Mouse (Mus musculus) embryo, embryonic 9.5 days (tissue): ENCODE measurements around the gene Xpr1.

Source experiments
- DNase-seq: peaks from one replicate; pipeline ENCODE4 v3.0.0-alpha.2; 2017; ENCODE audit errors: extremely low spot score

Gene Xpr1

GRCm38 (mm10) chr1:155407697-155408576 is 9.3 kb downstream of the Xpr1 start:
- no peak for DNase-seq

DNA sequence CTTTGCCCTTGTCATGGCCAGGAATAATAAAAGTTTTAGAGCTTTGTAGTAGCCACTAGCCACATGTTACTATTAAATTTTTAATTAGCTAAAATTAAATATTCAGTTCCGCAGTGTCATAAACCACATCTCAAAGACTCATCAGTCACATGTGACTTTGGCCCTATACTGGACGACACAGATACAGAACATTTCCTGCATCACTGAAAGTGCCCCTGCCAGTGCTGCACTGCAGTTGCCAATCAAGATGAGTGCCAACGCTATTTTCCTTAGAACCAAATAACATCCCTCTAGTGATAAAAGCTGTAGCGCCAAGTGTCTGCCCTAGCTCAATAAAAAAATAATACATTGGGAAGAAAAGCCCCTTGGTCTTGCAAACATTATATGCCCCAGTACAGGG is 17.2 kb downstream of the Xpr1 start:
- no peak for DNase-seq

- DNase-seq = no peak
Measured at GRCm38 (mm10) chr1:155394829-155395228, 22.4 kb downstream of the Xpr1 start.

- no peak for DNase-seq
Measured at GRCm38 (mm10) chr1:155394021-155394420, 23.2 kb downstream of the Xpr1 start.

- no peak for DNase-seq
Measured at GRCm38 (mm10) chr1:155392825-155393224, 24.4 kb downstream of the Xpr1 start.

DNA sequence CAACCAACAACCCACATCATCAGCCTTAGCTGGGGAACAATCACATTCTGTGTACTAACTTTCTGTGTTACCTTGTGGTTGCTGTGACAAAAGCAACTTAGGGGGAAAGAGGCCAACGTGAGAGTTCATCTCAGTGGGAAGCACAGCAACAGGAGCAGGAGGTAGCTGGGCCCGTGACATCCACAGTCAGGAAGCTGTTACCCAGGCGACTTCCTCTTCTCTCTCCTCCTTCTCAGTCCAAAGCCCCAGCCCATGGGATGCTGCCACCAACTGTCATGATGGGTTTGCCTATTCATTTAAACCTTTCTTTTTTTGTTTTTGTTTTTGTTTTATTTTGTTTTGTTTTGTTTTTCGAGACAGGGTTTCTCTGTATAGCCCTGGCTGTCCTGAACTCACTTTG is 25.7 kb downstream of the Xpr1 start:
- DNase-seq = no peak

DNA sequence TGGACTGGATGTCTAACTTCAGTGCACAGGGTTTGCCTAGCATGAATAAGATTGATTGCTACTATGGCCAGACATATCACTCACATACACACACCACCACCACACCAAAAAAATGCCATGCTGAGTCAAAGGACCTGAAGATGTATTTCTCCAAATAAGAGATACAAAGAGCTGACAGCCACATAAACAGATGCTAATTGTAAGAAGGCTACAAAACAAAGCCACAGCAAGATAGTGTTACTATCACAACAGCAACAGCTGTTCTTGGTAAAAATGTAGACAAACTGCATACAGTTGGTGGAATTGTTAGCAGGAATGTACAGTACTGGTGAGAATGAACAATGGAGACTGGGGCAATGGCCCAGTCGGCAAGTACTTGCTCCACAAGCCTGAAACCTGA is 28.8 kb downstream of the Xpr1 start:
- DNase-seq = no peak

DNA sequence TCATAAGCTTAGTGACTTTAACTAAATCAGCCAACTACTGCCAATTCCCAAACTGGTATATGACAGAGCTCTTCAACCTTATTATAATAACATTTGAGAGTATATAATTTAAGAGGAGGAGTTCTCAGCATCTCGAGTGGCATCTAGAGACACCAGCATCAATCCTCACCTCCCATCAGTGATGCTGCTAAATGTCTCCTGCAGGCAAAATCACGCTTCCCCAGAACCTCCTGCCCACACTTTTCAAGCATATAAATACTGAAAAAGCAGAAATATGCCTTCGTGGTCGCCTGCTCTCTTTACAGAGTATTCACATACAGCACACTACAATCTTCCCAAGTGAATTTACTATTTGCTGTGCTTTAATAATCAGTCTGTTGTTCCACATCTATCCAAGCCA is 30.7 kb downstream of the Xpr1 start:
- no peak for DNase-seq

DNA sequence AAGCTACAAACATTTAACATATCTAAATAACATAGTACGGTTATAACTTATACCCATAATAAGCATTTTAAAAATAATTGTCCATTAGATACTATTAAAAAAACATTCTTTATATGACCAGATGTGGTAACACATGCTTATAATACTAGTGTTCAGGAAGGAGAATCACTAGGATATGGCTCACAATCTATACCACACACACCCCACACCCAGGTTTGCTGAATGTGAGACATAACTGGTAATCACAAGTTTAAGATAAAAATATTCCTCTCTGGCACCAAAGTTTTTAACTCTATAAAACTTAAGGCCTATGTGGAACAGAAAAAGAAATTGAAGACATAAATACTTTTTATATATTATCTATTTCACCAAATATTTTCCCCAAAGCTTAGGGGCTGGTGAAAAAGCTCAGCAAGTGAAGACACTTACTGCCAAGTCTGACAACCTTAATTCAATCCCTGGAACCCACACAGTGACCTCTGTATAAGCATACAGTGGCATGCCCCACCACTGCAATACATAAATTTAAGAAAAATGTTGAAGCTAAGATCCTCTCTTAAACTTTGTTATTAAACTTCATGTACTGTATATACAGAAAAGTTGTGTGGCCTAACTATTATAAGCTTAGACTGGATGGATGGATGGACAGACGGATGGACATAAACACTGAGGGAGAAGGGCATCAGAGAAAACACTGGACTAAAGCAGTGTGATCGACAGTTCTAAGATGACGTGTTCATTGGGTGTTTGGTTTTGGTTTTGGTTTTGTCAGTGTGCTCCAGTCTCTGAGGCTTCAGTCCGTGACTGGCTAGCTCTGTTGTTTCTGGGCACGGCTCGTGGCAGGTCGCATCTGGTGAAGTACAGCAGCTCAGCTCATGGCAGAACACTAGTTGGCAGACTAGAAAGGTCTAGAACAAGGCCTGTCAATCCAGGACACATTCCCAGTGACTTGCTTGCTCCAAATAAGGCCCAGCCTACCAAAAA is 33.6 kb downstream of the Xpr1 start:
- no peak for DNase-seq

DNA sequence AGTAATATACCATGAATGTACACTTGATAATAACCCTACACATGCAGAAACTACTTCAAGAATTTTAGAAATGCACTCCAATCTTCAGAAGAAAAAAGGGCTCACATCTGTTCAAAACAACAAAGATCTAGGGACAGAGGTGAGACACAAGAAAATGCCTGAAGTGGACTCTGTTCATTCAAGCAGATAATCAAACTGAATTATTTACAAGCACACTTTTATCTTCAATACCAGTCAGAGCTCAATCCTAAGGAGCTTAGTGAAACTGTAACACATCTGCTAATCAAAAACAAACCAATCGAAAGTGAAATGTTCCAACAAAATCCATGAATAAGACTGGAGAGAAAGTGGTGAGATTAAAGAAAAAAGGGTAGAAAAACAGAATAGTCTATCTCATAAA is 35.3 kb downstream of the Xpr1 start:
- no peak for DNase-seq

- no peak for DNase-seq
Measured at GRCm38 (mm10) chr1:155379289-155379688, 37.9 kb downstream of the Xpr1 start.

GRCm38 (mm10) chr1:155372821-155373220 is 44.4 kb downstream of the Xpr1 start:
- no peak for DNase-seq

DNA sequence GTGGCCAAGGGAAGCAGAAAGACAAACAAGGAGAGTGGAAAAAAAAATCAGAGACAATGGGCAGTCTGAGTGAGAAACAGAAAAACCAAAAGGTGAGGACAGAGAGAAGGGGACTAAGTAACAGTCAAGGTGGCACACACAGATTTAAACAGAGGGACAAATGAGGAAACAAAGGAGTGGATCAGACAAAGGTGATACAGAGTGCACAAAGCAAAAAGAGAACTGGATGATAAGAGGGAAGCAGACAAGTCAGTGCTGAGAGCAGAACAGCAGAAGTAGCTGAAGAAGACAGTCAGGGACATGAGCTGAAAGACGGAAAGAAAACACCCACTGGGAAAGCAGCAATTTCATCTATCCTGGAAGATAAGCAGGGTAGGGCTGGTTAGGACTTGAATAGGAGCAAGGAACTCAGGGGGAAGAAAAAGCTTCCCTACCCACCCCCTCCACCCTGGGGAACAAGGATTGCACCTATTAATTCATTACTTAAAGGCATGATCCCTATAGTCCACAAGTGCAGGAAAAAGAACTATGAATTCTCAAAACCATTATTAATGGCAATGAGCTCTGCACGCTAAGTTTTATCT is 47.0 kb downstream of the Xpr1 start:
- DNase-seq = no peak

DNA sequence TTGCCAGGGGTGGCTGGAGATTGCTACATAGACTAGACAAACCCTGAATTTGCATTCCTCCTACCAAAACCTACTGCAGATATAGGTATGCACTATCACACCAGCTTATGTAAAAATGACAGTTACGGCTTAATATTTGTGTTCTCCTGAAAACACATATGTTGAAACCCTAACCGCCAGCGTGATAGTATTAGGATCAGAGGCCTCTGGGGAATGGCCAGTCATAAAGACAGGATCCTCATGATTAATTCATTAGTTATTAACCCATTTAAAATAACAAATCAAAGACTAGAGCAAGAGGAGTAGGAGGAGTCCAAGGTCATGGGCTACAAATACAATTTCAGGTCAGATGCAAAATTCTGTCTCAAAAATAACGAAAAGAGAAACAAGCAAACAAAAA is 50.8 kb downstream of the Xpr1 start:
- no peak for DNase-seq

- DNase-seq = no peak
Measured at GRCm38 (mm10) chr1:155361502-155362126, 55.6 kb downstream of the Xpr1 start.

- DNase-seq = no peak
Measured at GRCm38 (mm10) chr1:155353096-155353495, 64.1 kb downstream of the Xpr1 start.

- DNase-seq = no peak
Measured at GRCm38 (mm10) chr1:155351527-155351926, 65.7 kb downstream of the Xpr1 start.

- DNase-seq = no peak
Measured at GRCm38 (mm10) chr1:155348491-155348890, 68.7 kb downstream of the Xpr1 start.

DNA sequence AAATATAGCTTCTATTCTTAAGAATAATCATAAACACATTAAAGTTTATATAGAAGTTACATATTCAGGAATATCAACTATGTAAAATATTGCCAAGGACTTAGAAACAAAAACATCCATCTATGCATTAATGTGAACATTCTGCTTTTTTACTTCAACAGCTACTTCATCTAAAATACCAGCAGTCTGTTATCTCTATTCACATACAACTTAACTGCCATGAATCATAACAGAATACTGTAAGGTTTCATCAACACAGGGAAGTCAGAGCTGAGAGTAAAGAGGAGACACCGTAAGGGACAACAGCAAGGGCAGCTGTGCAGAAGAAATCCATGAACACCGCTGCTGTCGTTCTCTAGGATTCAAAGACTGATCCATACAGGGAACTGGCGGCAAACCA is 69.9 kb downstream of the Xpr1 start:
- no peak for DNase-seq

GRCm38 (mm10) chr1:155344019-155344418 is 73.2 kb downstream of the Xpr1 start:
- DNase-seq = no peak

GRCm38 (mm10) chr1:155339622-155340021 is 77.6 kb downstream of the Xpr1 start:
- DNase-seq = no peak

DNA sequence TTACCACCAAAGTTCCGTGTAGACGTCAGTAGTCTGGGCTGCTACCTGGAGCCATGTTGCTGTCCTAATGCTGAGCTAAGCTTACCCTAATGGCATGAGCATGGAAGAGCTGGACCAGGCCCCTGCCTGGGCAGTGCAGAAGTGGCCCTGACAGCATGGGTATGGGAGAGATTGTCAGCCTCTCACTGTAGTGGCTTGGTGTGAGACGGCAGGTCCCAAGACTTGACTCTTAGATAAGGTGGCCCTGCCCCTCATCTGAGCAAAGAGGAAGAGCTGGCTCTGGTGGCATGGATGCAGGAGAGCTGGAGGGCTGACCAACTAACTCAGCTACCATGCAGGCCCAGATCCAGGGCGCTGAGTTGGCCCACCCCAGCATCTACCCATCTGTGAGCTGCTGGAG is 79.9 kb downstream of the Xpr1 start:
- DNase-seq = no peak
